Mouse (Mus musculus) MEL (cell line): ENCODE measurements around the gene Maml1.

ENCODE experiments used
- CHD2 ChIP-seq: IDR thresholded peaks from 2 replicates; pipeline ENCODE4 v1.6.1; 2011; ENCODE audit warnings: low read length, improper control_type of control experiment
- CTCF ChIP-seq, 3 experiments: IDR thresholded peaks in 2 of 3; conservative IDR thresholded peaks in 1 of 3; 2 replicates each; pipeline ENCODE4 v1.5.1; 2011 to 2012; ENCODE audit warnings: low read length in 3 of 3, low read depth in 2 of 3, mild to moderate bottlenecking in 2 of 3, improper control_type of control experiment in 1 of 3, inconsistent platforms in 1 of 3, mixed read lengths in 1 of 3, moderate library complexity in 1 of 3; ENCODE audit not compliant: control insufficient read depth in 1 of 3, insufficient read depth in 1 of 3, poor library complexity in 1 of 3, severe bottlenecking in 1 of 3
- EP300 ChIP-seq, 2 experiments: IDR thresholded peaks; 2 replicates each; pipeline ENCODE4 v1.6.1; 2011; ENCODE audit warnings: improper control_type of control experiment in 2 of 2, low read length in 2 of 2, low read depth in 1 of 2, mild to moderate bottlenecking in 1 of 2
- GABPA ChIP-seq: IDR thresholded peaks from 2 replicates; pipeline ENCODE4 v1.6.1; 2012; ENCODE audit warnings: low read depth, mild to moderate bottlenecking, inconsistent platforms, low read length, improper control_type of control experiment, moderate library complexity
- GATA1 ChIP-seq: IDR thresholded peaks from 2 replicates; pipeline ENCODE4 v1.6.1; 2011; ENCODE audit warnings: low read depth, low read length, improper control_type of control experiment
- KAT2A ChIP-seq: conservative IDR thresholded peaks from 2 replicates; pipeline ENCODE4 v1.6.1; 2012; ENCODE audit warnings: low read depth, low read length, improper control_type of control experiment, inconsistent platforms
- MAX ChIP-seq: IDR thresholded peaks from 2 replicates; pipeline ENCODE4 v1.6.1; 2011; ENCODE audit warnings: low read length, improper control_type of control experiment
- MEF2A ChIP-seq: IDR thresholded peaks from 2 replicates; pipeline ENCODE4 v1.6.1; 2014; ENCODE audit warnings: low read depth, mild to moderate bottlenecking, inconsistent platforms, low read length, improper control_type of control experiment; ENCODE audit not compliant: poor library complexity, insufficient replicate concordance, severe bottlenecking; ENCODE audit errors: extremely low read depth
- NELFE ChIP-seq: IDR thresholded peaks from 2 replicates; pipeline ENCODE4 v1.6.1; 2011; ENCODE audit warnings: low read depth, low read length, improper control_type of control experiment
- POLR2A ChIP-seq, 2 experiments: IDR thresholded peaks; 2 replicates each; pipeline ENCODE4 v1.6.1; 2011 to 2012; ENCODE audit warnings: low read length in 2 of 2, mild to moderate bottlenecking in 2 of 2, control low read depth in 1 of 2, improper control_type of control experiment in 1 of 2, low read depth in 1 of 2, moderate library complexity in 1 of 2; ENCODE audit not compliant: control insufficient read depth in 1 of 2, insufficient read depth in 1 of 2, poor library complexity in 1 of 2
- SMC3 ChIP-seq: IDR thresholded peaks from 2 replicates; pipeline ENCODE4 v1.6.1; 2011; ENCODE audit warnings: low read depth, low read length, improper control_type of control experiment
- UBTF ChIP-seq: IDR thresholded peaks from 2 replicates; pipeline ENCODE4 v1.6.1; 2012; ENCODE audit warnings: low read depth, mild to moderate bottlenecking, inconsistent platforms, low read length, improper control_type of control experiment, moderate library complexity, borderline replicate concordance; ENCODE audit not compliant: insufficient read depth
- ZC3H11A ChIP-seq: IDR thresholded peaks from 2 replicates; pipeline ENCODE4 v1.6.1; 2012; ENCODE audit warnings: low read depth, mild to moderate bottlenecking, inconsistent platforms, low read length, improper control_type of control experiment
- ZMIZ1 ChIP-seq: IDR thresholded peaks from 2 replicates; pipeline ENCODE4 v1.6.1; 2012; ENCODE audit warnings: low read depth, mild to moderate bottlenecking, inconsistent platforms, low read length, improper control_type of control experiment, moderate library complexity

DNA sequence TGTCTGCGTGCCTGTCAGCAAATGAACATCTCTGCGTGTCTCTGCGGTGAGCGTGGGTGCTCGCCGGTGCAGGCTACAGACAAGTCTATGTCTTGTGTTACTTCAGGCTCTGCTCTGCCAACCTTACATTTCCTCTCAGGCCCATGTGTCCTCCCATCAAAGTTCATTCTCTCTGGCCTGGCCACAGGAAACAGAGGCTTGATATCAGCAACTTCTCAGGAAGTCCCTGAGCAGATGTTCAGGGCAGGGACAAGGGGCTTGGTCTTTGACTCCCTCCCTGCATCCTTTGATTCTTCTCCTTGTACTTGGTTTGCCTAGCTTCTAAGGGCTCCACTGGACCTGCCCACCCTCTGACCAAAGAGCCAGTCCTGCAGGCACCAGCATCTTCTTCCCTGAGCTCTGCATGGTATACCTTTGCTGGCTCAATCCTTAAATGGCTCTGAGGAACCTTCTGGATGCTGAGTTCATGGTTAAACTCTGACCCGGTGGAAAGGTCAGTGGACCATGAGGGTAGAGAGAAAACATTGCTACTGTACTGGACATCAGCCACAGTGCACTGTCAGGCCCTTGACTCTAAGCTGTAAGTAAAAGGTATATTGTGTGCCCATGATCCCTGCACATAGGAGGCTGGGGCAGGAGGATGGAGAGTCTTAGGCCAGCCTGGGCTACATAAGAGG lies 51.7 kb downstream of the Maml1 start:
- no peak for TF ChIP-seq CTCF (IDR thresholded peaks at IDR 0.05 in 2 of 3, conservative IDR thresholded peaks at IDR 0.05 in 1 of 3; ENCODE audit: control insufficient read depth in 1 of 3, insufficient read depth in 1 of 3, low read depth in 2 of 3, low read length in 3 of 3, poor library complexity in 1 of 3, severe bottlenecking in 1 of 3)
- TF ChIP-seq GABPA, result no peak
- no peak for TF ChIP-seq GATA1
- no peak for TF ChIP-seq EP300 (IDR thresholded peaks at IDR 0.05; ENCODE audit: low read depth in 1 of 2, low read length in 2 of 2)
- no peak for TF ChIP-seq ZMIZ1
- no peak for TF ChIP-seq SMC3
- no peak for TF ChIP-seq UBTF
- TF ChIP-seq MAX, result no peak
- no peak for TF ChIP-seq ZC3H11A
- no peak for TF ChIP-seq MEF2A
- no peak for TF ChIP-seq KAT2A
- no peak for TF ChIP-seq POLR2A (IDR thresholded peaks at IDR 0.05; ENCODE audit: control insufficient read depth in 1 of 2, insufficient read depth in 1 of 2, low read depth in 1 of 2, low read length in 2 of 2, poor library complexity in 1 of 2)
- no peak for TF ChIP-seq CHD2
- TF ChIP-seq NELFE, result no peak
